Mouse (Mus musculus): Measurements from ENCODE around the gene Mapkbp1.

DNA sequence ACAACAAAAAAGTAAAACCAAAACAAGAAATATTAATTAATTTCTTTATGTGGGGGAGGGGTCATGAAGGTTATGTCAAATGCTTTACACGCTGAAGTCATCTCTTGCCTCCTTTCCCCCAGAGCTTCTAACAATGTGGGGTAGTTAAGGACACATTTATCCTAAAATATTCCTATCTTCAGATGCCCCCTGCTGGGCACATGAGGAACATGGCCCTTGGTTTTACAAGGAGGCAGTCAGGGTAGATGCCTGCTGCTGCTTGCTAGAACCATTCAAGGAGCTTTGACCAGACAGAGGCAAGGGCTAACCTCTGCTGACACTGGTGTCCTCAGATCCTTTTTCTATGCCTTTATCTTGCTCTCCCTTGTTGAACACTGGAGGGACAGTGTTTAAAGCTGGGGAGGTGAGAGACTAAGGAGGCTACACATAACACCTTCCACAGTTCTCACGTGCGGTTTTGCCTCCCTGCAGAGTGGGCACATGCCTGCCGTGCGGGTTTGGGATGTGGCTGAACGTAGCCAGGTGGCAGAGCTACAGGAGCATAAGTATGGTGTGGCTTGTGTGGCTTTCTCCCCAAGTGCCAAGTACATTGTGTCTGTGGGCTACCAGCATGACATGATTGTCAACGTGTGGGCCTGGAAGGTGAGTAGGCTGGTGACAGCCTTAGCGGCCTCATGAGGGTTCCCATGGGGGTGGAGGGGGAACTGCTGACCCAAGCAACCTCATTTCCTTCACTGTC lies 39.1 kb downstream of the Mapkbp1 start:
- TF ChIP-seq CTCF (IDR thresholded peaks at IDR 0.05; ENCODE audit: low read depth, low read length) (peak; percentile 36; the same call in 1 of the 2 replicates), POLR2A (IDR thresholded peaks at IDR 0.05; ENCODE audit: borderline replicate concordance, low read depth, low read length) (no peak)

Data from bone marrow macrophage, adult 2 months (primary cell).